Mouse (Mus musculus) kidney, adult 2 months (tissue): ENCODE data around the gene Rab5b. TPM values are rescaled to one million over a fixed set of nuclear protein-coding genes. Genes with fewer than 3 reads are reported as not detected.

Source experiments
- DNase-seq: peaks from one replicate; pipeline ENCODE4 v3.0.0; 2021
- H3K27ac ChIP-seq: fragments of 200-500 bp; 2 replicates; pipeline ENCODE4 v1.5.1; 2012; ENCODE audit warnings: low read depth, low read length, control low read depth, inconsistent platforms; ENCODE audit not compliant: insufficient read depth
- H3K27me3 ChIP-seq: fragments of 200-500 bp; replicated peaks from 2 replicates; pipeline ENCODE4 v1.6.1; 2012; ENCODE audit warnings: mild to moderate bottlenecking, moderate library complexity, low read length, inconsistent platforms; ENCODE audit not compliant: control insufficient read depth, insufficient read depth
- H3K36me3 ChIP-seq: fragments of 200-500 bp; 2 replicates; pipeline ENCODE4 v1.6.1; 2012; ENCODE audit warnings: mild to moderate bottlenecking, moderate library complexity, low read length, inconsistent platforms; ENCODE audit not compliant: control insufficient read depth, insufficient read depth
- H3K4me1 ChIP-seq: fragments of 200-500 bp; 2 replicates; pipeline ENCODE4 v1.6.1; 2011; ENCODE audit warnings: low read length; ENCODE audit not compliant: control insufficient read depth, insufficient read depth
- H3K4me3 ChIP-seq: fragments of 200-500 bp; 2 replicates; pipeline ENCODE4 v1.5.1; 2011; ENCODE audit warnings: mild to moderate bottlenecking, low read depth, low read length, control low read depth; ENCODE audit not compliant: insufficient read depth
- CTCF ChIP-seq: fragments of 200-500 bp; conservative IDR thresholded peaks from 2 replicates; pipeline ENCODE4 v1.5.1; 2011; ENCODE audit warnings: low read depth, mild to moderate bottlenecking, control low read depth, low read length, moderate library complexity, mixed read lengths; ENCODE audit not compliant: insufficient read depth, insufficient read length
- POLR2A ChIP-seq: fragments of 200-500 bp; IDR thresholded peaks from one replicate; pipeline ENCODE4 v1.6.1; 2011; ENCODE audit warnings: low read depth, low read length, control low read depth
- WGBS: fragments of 180-500 bp; shearing (Covaris S2); methylation state at CpG from one replicate; pipeline ENCODE4 v1.1.7; 2018; 5-methylcytosine and 5-hydroxymethylcytosine counted together
- polyA plus RNA-seq: library from polyadenylated mRNA; depleted of rRNA; stranded (reverse); fragments of >200 nt; gene quantifications from 2 replicates; pipeline ENCODE4 v1.2.3, GENCODE M21; 2012

Gene Rab5b
- polyA plus RNA-seq, 1 experiment, result 111 TPM

- H3K27ac ChIP-seq, result no peak overlapping the region
- H3K4me1 ChIP-seq, result peaks cover 12% of the 10 kb centered on the region; the same call in 1 of the 2 replicates
- no peak for DNase-seq
- no peak overlapping the region for H3K4me3 ChIP-seq
- 84% methylated on average over 6 of the region's 6 CpGs for WGBS
- TF ChIP-seq CTCF (no peak), POLR2A (no peak)
- no peaks in the 10 kb centered on the region for H3K27me3 ChIP-seq
- H3K36me3 ChIP-seq, result no peaks in the 10 kb centered on the region
These were observed 1.1 kb upstream of the Rab5b start for GRCm38 (mm10) chr10:128697072-128697725.

GRCm38 (mm10) chr10:128695411-128695991 is 563 bp downstream of the Rab5b start:
- WGBS, result under 1% methylated on average over 22 of the region's 22 CpGs
- no peak for DNase-seq
- Histone ChIP-seq H3K4me1 (peaks cover 14% of the 10 kb centered on the region; the same call in 1 of the 2 replicates), H3K36me3 (no peaks in the 10 kb centered on the region), H3K27me3 (no peaks in the 10 kb centered on the region), H3K27ac (peak overlapping the region; percentile 81), H3K4me3 (peak overlapping the region; percentile 76)
- TF ChIP-seq CTCF, result no peak
- TF ChIP-seq POLR2A, result no peak

GRCm38 (mm10) chr10:128674469-128675008 is 21.5 kb downstream of the Rab5b start:
- peak; percentile 69 for DNase-seq
- H3K4me3 ChIP-seq, result peak overlapping the region; percentile 53
- peaks cover under 1% of the 10 kb centered on the region; the same call in 1 of the 2 replicates for H3K36me3 ChIP-seq
- H3K27me3 ChIP-seq, result no peaks in the 10 kb centered on the region
- H3K27ac ChIP-seq, result peak overlapping the region; percentile 85
- TF ChIP-seq CTCF (peak; percentile 30; the same call in 1 of the 2 replicates), POLR2A (no peak)
- H3K4me1 ChIP-seq, result no peaks in the 10 kb centered on the region; the same call in 1 of the 2 replicates
- under 1% methylated on average over 9 of the region's 9 CpGs for WGBS

- H3K27me3 ChIP-seq, result no peaks in the 10 kb centered on the region
- DNase-seq, result peak; percentile 92
- under 1% methylated on average over 57 of the region's 60 CpGs for WGBS
- no peaks in the 10 kb centered on the region; the same call in 1 of the 2 replicates for H3K4me1 ChIP-seq
- H3K4me3 ChIP-seq, result peak within 1 kb of the TSS; percentile 53
- peak within 1 kb of the TSS; percentile 85 for H3K27ac ChIP-seq
- no peaks in the 10 kb centered on the region for H3K36me3 ChIP-seq
- TF ChIP-seq POLR2A (no peak), CTCF (no peak)
These were observed 22.1 kb downstream of the Rab5b start, which contains the start of gene Suox for GRCm38 (mm10) chr10:128673763-128674468. Gene Suox (minus strand): TSS chr10:128674073.

GRCm38 (mm10) chr10:128671148-128671547 is 24.9 kb downstream of the Rab5b start:
- Histone ChIP-seq H3K36me3 (no peaks in the 10 kb centered on the region), H3K4me1 (peaks cover 3% of the 10 kb centered on the region; the same call in 1 of the 2 replicates), H3K27ac (no peak overlapping the region), H3K4me3 (no peak overlapping the region), H3K27me3 (no peaks in the 10 kb centered on the region)
- no peak for DNase-seq
- 95% methylated on average over 9 of the region's 9 CpGs for WGBS
- TF ChIP-seq CTCF, result no peak
- TF ChIP-seq POLR2A, result no peak

- peak; percentile 84 for DNase-seq
- 2% methylated on average over 42 of the region's 42 CpGs for WGBS
- TF ChIP-seq POLR2A (no peak), CTCF (no peak)
These were observed 27.0 kb downstream of the Rab5b start for GRCm38 (mm10) chr10:128668790-128669672.

More at GRCm38 (mm10) chr10:128668790-128669672, 27.0 kb downstream of the Rab5b start:
- Histone ChIP-seq H3K36me3 (no peaks in the 10 kb centered on the region), H3K27ac (peak overlapping the region; percentile 49), H3K4me3 (peak overlapping the region; percentile 60), H3K4me1 (peaks cover 3% of the 10 kb centered on the region; the same call in 1 of the 2 replicates), H3K27me3 (no peaks in the 10 kb centered on the region)
